Comparison of ENCODE assay signal across 20 mouse cellular contexts in genomic region chr1:180308897-180309296, GRCm38 (mm10).
"Had no signal": no experiment of that assay in that cellular context is flagged by ENCODE, and none has a peak within 500 bp of the region (broad histone marks: within the 10 kb centered on the region; RNA-seq: fewer than 3 reads in every experiment).

No protein-coding gene starts in this region.

- H3K27me3 ChIP-seq: lung, embryonic 15.5 days; megakaryocyte, embryonic 14.5 days; neural tube, embryonic 13.5 days; neural tube, embryonic 15.5 days; stomach, embryonic 15.5 days had no signal

- H3K9ac ChIP-seq: liver, postnatal 0 days; lung, embryonic 15.5 days; midbrain, embryonic 13.5 days; midbrain, embryonic 15.5 days; neural tube, embryonic 13.5 days; neural tube, embryonic 15.5 days; stomach, embryonic 15.5 days had no signal

- H3K4me3 ChIP-seq: lung, embryonic 15.5 days; megakaryocyte, embryonic 14.5 days; midbrain, embryonic 13.5 days; midbrain, embryonic 15.5 days; neural tube, embryonic 13.5 days; neural tube, embryonic 15.5 days; stomach, embryonic 15.5 days had no signal

- ATAC-seq: liver, postnatal 0 days; lung, postnatal 0 days; midbrain, embryonic 13.5 days; midbrain, embryonic 15.5 days had no signal

- H3K36me3 ChIP-seq: lung, embryonic 15.5 days; midbrain, embryonic 13.5 days; midbrain, embryonic 15.5 days; neural tube, embryonic 13.5 days; neural tube, embryonic 15.5 days; stomach, embryonic 15.5 days had no signal

- DNase-seq: liver, postnatal 0 days; lung, adult 2 months; lung, postnatal 14 days; lung, postnatal 36 days; retina, postnatal 1 day; right cerebral cortex, adult 18-20 months; right cerebral cortex, postnatal 25 days; thymus, adult 2 months; thymus, postnatal 25 days; thymus, postnatal 4 days had no signal

- H3K27ac ChIP-seq: lung, embryonic 15.5 days; macrophage; midbrain, embryonic 13.5 days; midbrain, embryonic 15.5 days; neural tube, embryonic 13.5 days; neural tube, embryonic 15.5 days; stomach, postnatal 0 days had no signal
